Mouse (Mus musculus) hindbrain, postnatal 0 days (tissue): Measurements from ENCODE around the gene Klhl24. TPM values are rescaled to one million over a fixed set of nuclear protein-coding genes. Genes with fewer than 3 reads are reported as not detected.
A peak's percentile ranks its signal among the peaks of the same experiment; 100 is the strongest.
"Not testable (repeated sequence)": the region's sequence is repeated elsewhere in the genome, so short reads cannot be mapped to it uniquely, and the experiment has no call there.

Experiments
- ATAC-seq: fragments of 200-750 bp; cut with Nextera tagmentation; 2 replicates; pipeline ENCODE4 v1.8.0; 2017; ENCODE audit warnings: mild to moderate bottlenecking, moderate TSS enrichment, moderate library complexity
- DNase-seq: peaks from one replicate; pipeline ENCODE4 v3.0.0-alpha.2; 2015; ENCODE audit warnings: low spot score
- H3K27ac ChIP-seq: fragments of 300-500 bp; sonication (generic); 2 replicates; pipeline ENCODE4 v1.5.1; 2014; ENCODE audit warnings: mild to moderate bottlenecking
- H3K27me3 ChIP-seq: fragments of 300-500 bp; sonication (generic); 2 replicates; pipeline ENCODE4 v1.6.1; 2014; ENCODE audit warnings: low read length, mixed read lengths; ENCODE audit not compliant: insufficient read depth
- H3K36me3 ChIP-seq: fragments of 300-500 bp; sonication (generic); 2 replicates; pipeline ENCODE4 v1.6.1; 2014; ENCODE audit warnings: low read length, mixed read lengths; ENCODE audit not compliant: insufficient read depth
- H3K4me1 ChIP-seq: fragments of 300-500 bp; sonication (generic); 2 replicates; pipeline ENCODE4 v1.6.1; 2014; ENCODE audit warnings: antibody characterized with exemption, low read length, mixed read lengths; ENCODE audit not compliant: insufficient read depth
- H3K4me2 ChIP-seq: fragments of 300-500 bp; sonication (generic); 2 replicates; pipeline ENCODE4 v1.6.1; 2014; ENCODE audit warnings: low read depth, mild to moderate bottlenecking, low read length, moderate library complexity, mixed read lengths
- H3K4me3 ChIP-seq: fragments of 300-500 bp; sonication (generic); 2 replicates; pipeline ENCODE4 v1.5.1; 2014; ENCODE audit warnings: low read length
- H3K9ac ChIP-seq: fragments of 300-500 bp; sonication (generic); replicated peaks from 2 replicates; pipeline ENCODE4 v1.6.1; 2014; ENCODE audit warnings: mild to moderate bottlenecking, low read length, moderate library complexity, mixed read lengths
- H3K9me3 ChIP-seq: fragments of 300-500 bp; sonication (generic); 2 replicates; pipeline ENCODE4 v1.6.1; 2016; ENCODE audit warnings: low read length, mixed read lengths
- CTCF ChIP-seq: IDR thresholded peaks from 2 replicates; pipeline ENCODE4 v1.5.1; 2016; ENCODE audit warnings: antibody characterized with exemption, control low read depth, low read depth
- WGBS: fragments of 180-500 bp; shearing (Covaris S2); extraction: QIAGEN DNeasy Blood & Tissue Kit; methylation state at CpG from one replicate; pipeline ENCODE4 v1.1.7; 2014; 5-methylcytosine and 5-hydroxymethylcytosine counted together
- polyA plus RNA-seq: library from polyadenylated mRNA; unstranded; fragments of >200 nt; fragmentation: Nextera tagmentation; extraction: Ambion mirVana; gene quantifications from 2 replicates; pipeline ENCODE4 v1.2.1, GENCODE M21; 2015
- total RNA-seq: library from RNA; depleted of rRNA; stranded (reverse); fragments of >200 nt; gene quantifications from 2 replicates; pipeline ENCODE4 v1.2.3, GENCODE M21; 2014

Gene Klhl24
- total and polyA plus RNA-seq, 2 experiments from 2014 or later = 36.2 to 75.5 TPM

GRCm38 (mm10) chr16:20098866-20099629, 1.7 kb downstream of the Klhl24 start:
- Histone ChIP-seq H3K9ac (peak overlapping the region; percentile 97; the same call in 1 of the 2 replicates), H3K4me1 (no peaks in the 10 kb centered on the region), H3K9me3 (0 out of 2 replicates have a peak, but pooled peaks cover 5% of the 10 kb centered on the region), H3K36me3 (peaks cover 7% of the 10 kb centered on the region; the same call in 1 of the 2 replicates), H3K4me2 (peak overlapping the region; percentile 58), H3K4me3 (peak overlapping the region; percentile 96), H3K27ac (no peak overlapping the region), H3K27me3 (no peaks in the 10 kb centered on the region)
- TF ChIP-seq CTCF = 0 out of 2 replicates have a peak, but pooled peaks have one; percentile 19
- WGBS = 92% methylated on average over 6 of the region's 6 CpGs
- ATAC-seq (no peak), DNase-seq (no peak)

- H3K36me3 ChIP-seq = peaks cover 32% of the 10 kb centered on the region
Observed at GRCm38 (mm10) chr16:20106996-20107395, 9.7 kb downstream of the Klhl24 start.

GRCm38 (mm10) chr16:20108961-20109360, 11.6 kb downstream of the Klhl24 start:
- Histone ChIP-seq H3K36me3 (peaks cover 30% of the 10 kb centered on the region), H3K27me3 (no peaks in the 10 kb centered on the region), H3K4me1 (no peaks in the 10 kb centered on the region), H3K9me3 (peaks cover 6% of the 10 kb centered on the region; the same call in 1 of the 2 replicates), H3K9ac (no peak overlapping the region), H3K4me2 (no peak overlapping the region), H3K4me3 (no peak overlapping the region), H3K27ac (no peak overlapping the region)
- peak; percentile 29; the same call in 1 of the 2 replicates for TF ChIP-seq CTCF
- 99% methylated on average over 6 of the region's 6 CpGs for WGBS
- ATAC-seq = no peak
- no peak for DNase-seq

More at GRCm38 (mm10) chr16:20106996-20107395, 9.7 kb downstream of the Klhl24 start:
- Histone ChIP-seq H3K9ac (no peak overlapping the region), H3K4me3 (no peak overlapping the region), H3K9me3 (peaks cover 10% of the 10 kb centered on the region; the same call in 1 of the 2 replicates), H3K4me1 (no peaks in the 10 kb centered on the region), H3K27ac (no peak overlapping the region), H3K27me3 (no peaks in the 10 kb centered on the region), H3K4me2 (no peak overlapping the region)
- ATAC-seq (no peak), DNase-seq (no peak)
- TF ChIP-seq CTCF = no peak
- WGBS = 92% methylated on average over 8 of the region's 8 CpGs

- no peak overlapping the region for H3K4me3 ChIP-seq
- peak; percentile 7 for DNase-seq
- H3K9ac ChIP-seq = no peak overlapping the region
- WGBS = 42% methylated on average over 2 of the region's 2 CpGs
- no peaks in the 10 kb centered on the region for H3K4me1 ChIP-seq
- ATAC-seq = no peak
- H3K36me3 ChIP-seq = peaks cover 26% of the 10 kb centered on the region
- H3K9me3 ChIP-seq = no peaks in the 10 kb centered on the region
- H3K4me2 ChIP-seq = no peak overlapping the region
- no peaks in the 10 kb centered on the region for H3K27me3 ChIP-seq
- no peak overlapping the region for H3K27ac ChIP-seq
- TF ChIP-seq CTCF = no peak
Observed at GRCm38 (mm10) chr16:20112649-20113048, 15.3 kb downstream of the Klhl24 start.

- Histone ChIP-seq H3K9ac (no peak overlapping the region), H3K27me3 (no peaks in the 10 kb centered on the region), H3K4me1 (no peaks in the 10 kb centered on the region), H3K9me3 (no peaks in the 10 kb centered on the region), H3K4me3 (no peak overlapping the region), H3K36me3 (peaks cover 22% of the 10 kb centered on the region; the same call in 1 of the 2 replicates), H3K27ac (no peak overlapping the region), H3K4me2 (no peak overlapping the region)
- WGBS = 83% methylated on average over 4 of the region's 4 CpGs
- ATAC-seq (no peak), DNase-seq (no peak)
- no peak for TF ChIP-seq CTCF
Observed at GRCm38 (mm10) chr16:20116069-20116468, 18.7 kb downstream of the Klhl24 start.

- not testable (repeated sequence) for DNase-seq, H3K9ac ChIP-seq, H3K4me1 ChIP-seq, H3K27me3 ChIP-seq, H3K9me3 ChIP-seq, ATAC-seq, H3K27ac ChIP-seq, H3K4me2 ChIP-seq, H3K4me3 ChIP-seq
- peaks cover 31% of the 10 kb centered on the region for H3K36me3 ChIP-seq
- WGBS = 89% methylated on average over 10 of the region's 10 CpGs
Observed at GRCm38 (mm10) chr16:20126319-20126883, 29.1 kb downstream of the Klhl24 start.
